Mouse (Mus musculus) heart, postnatal 36 days (tissue): Measurements from ENCODE around the gene Cdsn. TPM values are rescaled to one million over a fixed set of nuclear protein-coding genes. Genes with fewer than 3 reads are reported as not detected.

Experiments
- total RNA-seq, 2 experiments: library from RNA; stranded (reverse); gene quantifications; 2 replicates each; pipeline ENCODE4 v1.2.3; 2021

Gene Cdsn
- total RNA-seq, 2 experiments from 2014 or later: 0.19 to 0.39 TPM

Other genes with a start within 250 kb of the Cdsn start
- gene H2-Q1, start 231.7 kb upstream of the Cdsn start, total RNA-seq: 1 to 10 TPM; 1.1 to 1.4 TPM
- 1 to 10 TPM in 1 of 2 experiments, under 1 TPM in 1; 0.64 to 1.4 TPM for gene H2-Q2, start 209.9 kb upstream of the Cdsn start, total RNA-seq
- 10 to 100 TPM; 10.1 to 13.8 TPM for gene H2-Q4, start 172.5 kb upstream of the Cdsn start, total RNA-seq
- 1 to 10 TPM in 1 of 2 experiments, under 1 TPM in 1; 0.78 to 1.6 TPM for gene H2-Q6, start 127.3 kb upstream of the Cdsn start, total RNA-seq
- 1 to 10 TPM in 1 of 2 experiments, under 1 TPM in 1; 0.94 to 2.1 TPM for gene H2-Q7, start 113.0 kb upstream of the Cdsn start, total RNA-seq
- under 1 TPM; 0.19 to 0.33 TPM for gene H2-Q10, start 82.0 kb upstream of the Cdsn start, total RNA-seq
- not detected for gene Pou5f1, start 46.1 kb upstream of the Cdsn start, total RNA-seq
- 1 to 10 TPM; 3.4 to 5.2 TPM for gene Tcf19, start 35.3 kb upstream of the Cdsn start, total RNA-seq
- 1 to 10 TPM; 2.3 to 2.9 TPM for gene Cchcr1, start 35.0 kb upstream of the Cdsn start, total RNA-seq
- gene Psors1c2, start 18.9 kb upstream of the Cdsn start, total RNA-seq: not detected
- gene 2300002M23Rik, start 15.3 kb downstream of the Cdsn start, total RNA-seq: not detected
- gene Sfta2, start 49.4 kb downstream of the Cdsn start, total RNA-seq: not detected
- gene Gm9573, start 74.5 kb downstream of the Cdsn start, total RNA-seq: not detected
- gene Mucl3, start 91.6 kb downstream of the Cdsn start, total RNA-seq: not detected
- 10 to 100 TPM; 31.9 to 33.0 TPM for gene Vars2, start 115.5 kb downstream of the Cdsn start, total RNA-seq
- gene Gtf2h4, start 121.6 kb downstream of the Cdsn start, total RNA-seq: 10 to 100 TPM; 16.9 to 17.4 TPM
- gene Ddr1, start 152.5 kb downstream of the Cdsn start, total RNA-seq: 10 to 100 TPM; 29.3 to 37.4 TPM